Mouse (Mus musculus): ENCODE data around the gene Tpx2.

DNA sequence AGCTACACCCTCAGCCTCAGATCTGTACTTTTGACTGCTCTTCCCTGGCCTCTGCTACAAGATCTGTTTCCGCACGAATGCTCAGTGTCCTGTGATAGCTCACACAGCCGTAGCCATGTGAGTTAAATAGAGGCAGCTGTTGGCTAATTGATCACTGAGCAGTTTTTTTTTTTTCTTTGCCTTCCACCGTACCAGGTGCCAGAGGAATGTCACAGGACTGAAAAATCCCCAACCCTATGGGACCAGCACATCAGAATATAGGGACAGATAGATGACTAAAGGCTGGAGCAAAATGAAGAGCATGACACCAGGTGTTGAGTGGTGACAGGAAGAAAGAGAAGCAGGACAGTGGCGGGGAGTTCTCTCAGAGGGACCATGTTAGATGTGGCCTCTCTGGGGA is 68.3 kb downstream of the Tpx2 start:
- TF ChIP-seq CTCF (IDR thresholded peaks at IDR 0.05; ENCODE audit: low read depth) (no peak), EP300 (optimal IDR thresholded peaks at IDR 0.05) (no peak)
